Mouse (Mus musculus): ENCODE measurements around the gene Plac9a.

- TF ChIP-seq POLR2A (IDR thresholded peaks at IDR 0.05; ENCODE audit: extremely low read depth, insufficient read depth, low read length): no peak
- TF ChIP-seq CTCF (IDR thresholded peaks at IDR 0.05; ENCODE audit: low read depth, low read length): no peak
Observed at GRCm38 (mm10) chr14:25839791-25840190, 63.1 kb downstream of the Plac9a start.
